Mouse (Mus musculus): Measurements from ENCODE around the gene Fam185a. TPM values are rescaled to one million over a fixed set of nuclear protein-coding genes. Genes with fewer than 3 reads are reported as not detected.

Fam185a gene
- polyA plus RNA-seq, 1 experiment from 2014 or later, result 6.0 TPM

DNA sequence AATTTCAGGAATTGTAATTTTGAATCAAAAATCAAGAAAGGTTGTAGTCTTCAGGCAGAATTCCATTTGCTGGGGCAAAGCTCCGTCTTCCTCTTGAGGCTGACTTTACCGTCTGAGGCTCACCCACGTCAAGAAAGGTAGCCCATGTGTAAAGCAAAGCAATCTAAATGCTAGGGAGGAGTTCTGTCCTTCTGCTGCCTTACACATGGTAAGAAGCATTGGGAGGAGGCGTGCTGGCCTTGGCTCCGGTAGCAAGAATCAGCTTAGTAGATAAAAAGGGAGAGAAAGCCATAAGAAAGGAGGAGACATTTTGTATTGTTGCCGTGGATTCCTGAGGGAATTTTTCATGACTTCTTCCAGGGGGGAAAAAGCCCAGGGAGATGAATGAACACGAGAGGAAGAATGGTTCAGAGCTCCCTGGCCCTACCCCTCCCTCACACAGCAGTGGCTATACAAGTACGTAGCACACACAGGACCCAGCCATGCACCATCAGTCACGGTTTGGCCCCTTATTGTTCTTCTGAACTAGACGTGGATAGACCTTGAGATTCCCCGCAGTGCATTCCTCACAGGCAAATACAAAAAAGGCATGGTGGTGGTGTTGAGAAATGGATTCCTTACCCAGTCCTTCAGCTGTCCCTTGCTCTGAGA, 102.2 kb downstream of the Fam185a start:
- WGBS, result 55% methylated on average over 11 of the region's 11 CpGs
- H3K4me2 ChIP-seq, result 0 out of 2 replicates have a peak overlapping the region, but pooled peaks have one; percentile 16
- H3K36me3 ChIP-seq, result no peaks in the 10 kb centered on the region
- H3K9ac ChIP-seq, result no peak overlapping the region
- H3K27ac ChIP-seq, result peak overlapping the region; percentile 86
- H3K27me3 ChIP-seq, result no peaks in the 10 kb centered on the region
- H3K9me3 ChIP-seq, result no peaks in the 10 kb centered on the region
- peaks cover 22% of the 10 kb centered on the region for H3K4me1 ChIP-seq
- ATAC-seq (ENCODE audit: borderline replicate concordance, extremely low read depth, low FRiP score, low TSS enrichment), result peak; percentile 29; the same call in 1 of the 2 replicates
- H3K4me3 ChIP-seq, result no peak overlapping the region

DNA sequence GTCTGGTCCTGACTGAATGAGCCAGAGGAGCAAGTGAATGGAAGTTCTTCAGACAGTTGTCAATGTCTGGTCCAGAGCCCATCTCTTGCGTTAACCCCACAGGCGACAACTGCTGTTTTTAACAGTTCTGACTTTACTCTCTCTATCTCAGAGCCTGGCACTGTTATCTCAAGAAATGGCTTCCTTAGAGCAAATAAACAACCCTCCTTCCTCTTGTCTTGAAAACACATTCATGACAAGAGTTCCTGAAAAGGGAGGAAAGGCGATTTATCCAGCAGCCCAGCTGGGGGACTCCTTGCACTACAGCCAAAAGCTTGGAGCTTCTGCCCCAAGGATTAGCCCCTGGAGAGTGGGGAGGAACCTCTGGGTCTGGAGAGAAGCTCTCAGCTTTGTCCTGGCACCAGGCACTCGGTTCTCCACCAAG, 102.7 kb downstream of the Fam185a start:
- ATAC-seq (ENCODE audit: borderline replicate concordance, extremely low read depth, low FRiP score, low TSS enrichment), result peak; percentile 86; the same call in 1 of the 2 replicates

DNA sequence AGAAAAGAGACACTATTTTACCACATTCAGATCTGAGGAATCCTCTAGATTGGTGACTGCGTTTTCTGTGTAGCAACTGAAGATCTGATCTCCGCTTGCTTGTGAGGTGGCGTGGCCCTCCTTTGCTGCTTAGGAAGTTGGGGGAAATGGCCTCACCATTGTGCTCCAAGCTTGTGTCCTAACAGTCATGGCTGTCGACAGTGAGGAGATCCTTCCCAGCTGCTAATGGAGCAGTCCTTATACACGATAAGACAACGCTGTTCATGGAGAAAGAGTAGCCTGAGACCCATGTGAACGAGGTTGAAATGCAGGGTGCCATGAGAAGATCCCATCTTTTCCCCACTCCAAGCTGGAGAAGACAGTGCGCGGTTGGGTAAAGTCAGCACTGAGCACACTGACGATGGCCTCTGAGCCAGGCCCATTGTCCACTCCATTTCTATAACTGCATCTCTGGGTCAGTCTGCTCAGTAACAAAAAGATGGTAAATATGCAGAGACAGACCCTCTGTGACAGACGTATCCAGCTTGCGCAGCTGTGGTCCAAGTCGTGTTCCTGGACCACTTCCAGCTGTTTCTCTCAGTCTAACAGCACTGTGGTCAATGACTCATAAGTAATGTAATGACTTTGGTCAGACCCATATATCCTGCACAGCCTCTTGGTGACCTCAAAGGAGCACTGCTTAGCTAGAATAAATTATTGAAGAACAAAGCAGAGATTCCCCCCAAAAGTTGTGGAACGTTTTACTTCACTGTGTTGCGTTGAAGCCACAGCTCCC, 103.5 kb downstream of the Fam185a start:
- H3K4me3 ChIP-seq, result no peak overlapping the region
- H3K4me2 ChIP-seq, result no peak overlapping the region; the same call in 1 of the 2 replicates
- H3K36me3 ChIP-seq, result no peaks in the 10 kb centered on the region
- H3K9me3 ChIP-seq, result no peaks in the 10 kb centered on the region
- H3K9ac ChIP-seq, result no peak overlapping the region
- peaks cover 22% of the 10 kb centered on the region for H3K4me1 ChIP-seq
- peak; percentile 91 for ATAC-seq (ENCODE audit: borderline replicate concordance, extremely low read depth, low FRiP score, low TSS enrichment)
- 53% methylated on average over 15 of the region's 15 CpGs for WGBS
- H3K27ac ChIP-seq, result peak overlapping the region; percentile 86
- no peaks in the 10 kb centered on the region for H3K27me3 ChIP-seq

More for the DNA sequence above, 102.7 kb downstream of the Fam185a start:
- H3K9ac ChIP-seq, result no peak overlapping the region
- H3K27ac ChIP-seq, result peak overlapping the region; percentile 86
- 0 out of 2 replicates have a peak overlapping the region, but pooled peaks have one; percentile 16 for H3K4me2 ChIP-seq
- H3K4me3 ChIP-seq, result no peak overlapping the region
- H3K9me3 ChIP-seq, result no peaks in the 10 kb centered on the region
- peaks cover 22% of the 10 kb centered on the region for H3K4me1 ChIP-seq
- H3K27me3 ChIP-seq, result no peaks in the 10 kb centered on the region
- no peaks in the 10 kb centered on the region for H3K36me3 ChIP-seq
- 28% methylated on average over 4 of the region's 4 CpGs for WGBS

DNA sequence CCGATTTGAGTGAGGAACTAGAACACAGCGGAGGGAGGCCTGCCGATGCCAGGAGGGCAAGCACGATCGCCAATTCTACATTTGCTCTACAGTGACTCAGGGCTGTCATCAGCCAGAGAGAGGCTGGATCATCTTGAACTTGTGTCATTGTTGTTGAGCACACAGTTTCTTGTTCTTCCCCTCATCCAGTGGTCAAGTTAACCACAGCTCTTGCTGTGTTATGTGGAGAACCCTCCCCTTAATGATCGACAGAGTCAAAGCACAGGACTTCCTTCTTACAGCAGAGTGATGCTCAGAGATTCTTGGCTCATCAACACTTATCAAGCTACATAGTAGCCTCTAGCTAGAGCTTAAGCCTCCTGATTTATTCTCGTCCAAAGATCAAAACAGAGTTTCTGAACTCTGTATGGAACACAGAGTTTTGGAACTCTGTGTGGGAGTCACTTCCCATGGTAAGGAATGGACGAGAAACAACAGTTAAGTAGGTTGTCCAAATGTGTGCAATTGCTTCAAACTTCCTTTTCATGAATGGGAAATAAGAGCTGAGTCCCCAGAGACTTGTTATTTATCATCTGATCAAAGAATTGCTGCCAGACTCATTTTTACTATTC, 104.5 kb downstream of the Fam185a start:
- Histone ChIP-seq H3K9ac (no peak overlapping the region), H3K4me2 (no peak overlapping the region), H3K4me1 (peaks cover 22% of the 10 kb centered on the region), H3K36me3 (no peaks in the 10 kb centered on the region), H3K27me3 (no peaks in the 10 kb centered on the region), H3K27ac (peak overlapping the region; percentile 86), H3K9me3 (no peaks in the 10 kb centered on the region), H3K4me3 (no peak overlapping the region)
- WGBS, result 83% methylated on average over 8 of the region's 8 CpGs
- no peak for ATAC-seq (ENCODE audit: borderline replicate concordance, extremely low read depth, low FRiP score, low TSS enrichment)

Other genes with a start within 250 kb of the Fam185a start
- gene Gsap, start 238.7 kb upstream of the Fam185a start, polyA plus RNA-seq (2015; fragmentation: Nextera tagmentation; extraction: Ambion mirVana), result 2.8 and 3.2 TPM in 2 replicates
- 4.6 and 5.8 TPM in 2 replicates for gene Fgl2, start 52.3 kb upstream of the Fam185a start, polyA plus RNA-seq (2015; fragmentation: Nextera tagmentation; extraction: Ambion mirVana)
- 1.4 and 1.5 TPM in 2 replicates for gene Ccdc146, start 281 bp upstream of the Fam185a start, polyA plus RNA-seq (2015; fragmentation: Nextera tagmentation; extraction: Ambion mirVana)
- gene Lrrc17, start 118.6 kb downstream of the Fam185a start, polyA plus RNA-seq (2015; fragmentation: Nextera tagmentation; extraction: Ambion mirVana), result 54.0 and 55.0 TPM in 2 replicates
- 0.72 and 0.91 TPM in 2 replicates for gene Fbxl13, start 220.7 kb downstream of the Fam185a start, polyA plus RNA-seq (2015; fragmentation: Nextera tagmentation; extraction: Ambion mirVana)
- gene Armc10, start 220.9 kb downstream of the Fam185a start, polyA plus RNA-seq (2015; fragmentation: Nextera tagmentation; extraction: Ambion mirVana), result 41.8 and 42.8 TPM in 2 replicates